Mouse (Mus musculus) stomach, embryonic 14.5 days (tissue): ENCODE data around the gene Trim12c. TPM values are rescaled to one million over a fixed set of nuclear protein-coding genes. Genes with fewer than 3 reads are reported as not detected.
"Not testable (repeated sequence)": the region's sequence is repeated elsewhere in the genome, so short reads cannot be mapped to it uniquely, and the experiment has no call there.

ENCODE experiments used
- ATAC-seq: fragments of 200-750 bp; cut with Nextera tagmentation; 2 replicates; pipeline ENCODE4 v1.8.0; 2017; ENCODE audit warnings: low read depth, moderate TSS enrichment; ENCODE audit not compliant: insufficient number of reproducible peaks, insufficient read depth, low FRiP score
- H3K27ac ChIP-seq: fragments of 300-500 bp; sonication (generic); 2 replicates; pipeline ENCODE4 v1.5.1; 2014; ENCODE audit warnings: mild to moderate bottlenecking, low read length, moderate library complexity, mixed read lengths
- H3K27me3 ChIP-seq: fragments of 300-500 bp; sonication (generic); 2 replicates; pipeline ENCODE4 v1.6.1; 2014; ENCODE audit warnings: low read length, control low read depth, mixed read lengths; ENCODE audit not compliant: control insufficient read depth, insufficient read depth
- H3K36me3 ChIP-seq: fragments of 300-500 bp; sonication (generic); 2 replicates; pipeline ENCODE4 v1.6.1; 2014; ENCODE audit warnings: mild to moderate bottlenecking, control low read depth, low read length, moderate library complexity, mixed read lengths; ENCODE audit not compliant: control insufficient read depth, insufficient read depth
- H3K4me1 ChIP-seq: fragments of 300-500 bp; sonication (generic); 2 replicates; pipeline ENCODE4 v1.6.1; 2014; ENCODE audit warnings: low read length, control low read depth, mixed read lengths; ENCODE audit not compliant: control insufficient read depth, insufficient read depth
- H3K4me2 ChIP-seq: fragments of 300-500 bp; sonication (generic); replicated peaks from 2 replicates; pipeline ENCODE4 v1.6.1; 2014; ENCODE audit warnings: low read depth, low read length, control low read depth
- H3K4me3 ChIP-seq: fragments of 300-500 bp; sonication (generic); 2 replicates; pipeline ENCODE4 v1.5.1; 2014; ENCODE audit warnings: low read depth, low read length, control low read depth
- H3K9ac ChIP-seq: fragments of 300-500 bp; sonication (generic); replicated peaks from 2 replicates; pipeline ENCODE4 v1.6.1; 2014; ENCODE audit warnings: low read depth, mild to moderate bottlenecking, control low read depth, low read length, moderate library complexity, mixed read lengths
- H3K9me3 ChIP-seq: fragments of 300-500 bp; sonication (generic); 2 replicates; pipeline ENCODE4 v1.6.1; 2016; ENCODE audit warnings: low read depth, low read length, control low read depth; ENCODE audit not compliant: control insufficient read depth
- WGBS: fragments of 180-500 bp; shearing (Covaris S2); extraction: QIAGEN DNeasy Blood & Tissue Kit; methylation state at CpG from one replicate; pipeline ENCODE4 v1.1.7; 2014; 5-methylcytosine and 5-hydroxymethylcytosine counted together
- polyA plus RNA-seq: library from polyadenylated mRNA; unstranded; fragments of >200 nt; fragmentation: Nextera tagmentation; extraction: Ambion mirVana; gene quantifications from 2 replicates; pipeline ENCODE4 v1.2.1, GENCODE M21; 2014

The Trim12c gene
- 2.6 and 3.1 TPM in 2 replicates for polyA plus RNA-seq

DNA sequence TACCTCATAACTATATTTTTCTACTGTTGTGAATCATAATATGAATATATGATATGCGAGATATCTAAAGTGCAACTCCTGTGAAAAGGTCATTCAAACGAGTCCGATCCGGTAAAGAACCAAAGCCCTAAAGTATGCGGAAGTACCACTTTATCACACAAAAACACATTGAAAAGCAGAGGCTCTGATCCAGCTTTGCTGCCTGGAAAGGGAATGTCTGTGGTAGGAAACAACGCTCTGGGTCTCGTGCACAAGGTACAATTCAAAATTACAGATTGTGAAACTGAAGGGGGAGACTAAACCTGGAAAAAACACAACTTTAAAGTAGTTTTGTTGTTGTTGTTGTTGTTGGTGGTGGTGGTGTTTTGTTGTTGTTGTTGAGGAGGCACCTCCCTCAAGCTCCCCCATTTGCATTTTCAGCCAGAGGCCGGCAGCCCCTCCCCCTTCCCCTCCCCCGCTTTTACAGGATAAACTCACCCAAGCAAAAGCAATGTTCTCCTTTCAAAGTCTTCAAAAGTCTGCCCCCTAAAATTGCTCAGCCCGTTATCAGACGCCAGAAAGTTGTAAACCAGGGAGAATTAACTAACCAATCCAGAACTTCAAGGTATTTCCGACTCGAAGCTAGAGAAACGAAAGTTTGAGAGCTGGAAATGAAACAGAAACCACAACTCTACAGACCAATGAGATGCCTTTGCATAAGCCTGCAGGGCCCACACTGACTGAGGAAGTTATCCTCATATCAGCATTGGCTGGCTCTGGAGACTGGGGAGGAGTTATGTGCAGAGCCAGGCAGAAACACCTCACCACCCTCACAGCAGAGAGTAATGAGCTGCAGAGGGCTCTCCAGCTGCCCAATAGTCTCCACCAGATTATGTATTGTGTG, at the start of gene Trim12c:
Gene Trim12c (minus strand): TSS at position 646 of the 883 bp plus-strand sequence.
- H3K9ac ChIP-seq = no peak within 1 kb of the TSS
- H3K36me3 ChIP-seq = no peaks in the 10 kb centered on the region
- H3K4me3 ChIP-seq = peak within 1 kb of the TSS; percentile 35
- 5% methylated on average over 14 of the region's 14 CpGs for WGBS
- ATAC-seq = peak; percentile 100
- peak within 1 kb of the TSS; percentile 52 for H3K4me2 ChIP-seq
- no peak within 1 kb of the TSS for H3K27ac ChIP-seq
- no peaks in the 10 kb centered on the region for H3K9me3 ChIP-seq
- H3K27me3 ChIP-seq = no peaks in the 10 kb centered on the region
- no peaks in the 10 kb centered on the region for H3K4me1 ChIP-seq

DNA sequence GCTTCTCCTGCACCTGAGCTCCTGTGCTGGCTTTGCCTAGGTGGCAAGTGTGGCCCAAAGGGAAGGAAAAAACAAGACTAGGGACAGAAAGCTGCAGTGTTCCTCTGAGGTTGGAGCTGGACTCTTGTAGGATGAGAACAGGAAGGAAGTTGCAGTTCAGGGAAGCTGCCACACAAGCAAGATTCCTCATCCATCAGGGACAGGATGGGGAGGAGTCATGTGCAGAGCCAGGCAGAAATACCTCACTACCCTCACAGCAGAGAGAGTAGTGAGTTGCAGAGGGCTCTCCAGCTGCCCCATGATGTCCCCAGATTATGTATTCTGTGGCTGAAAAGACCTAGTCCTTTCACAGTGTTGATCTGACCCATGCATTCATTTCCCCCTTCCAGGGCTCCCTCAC, 48.0 kb upstream of the Trim12c start:
- Histone ChIP-seq H3K4me2 (no peak overlapping the region), H3K4me1 (no peaks in the 10 kb centered on the region), H3K27ac (no peak overlapping the region), H3K36me3 (no peaks in the 10 kb centered on the region), H3K9me3 (no peaks in the 10 kb centered on the region), H3K27me3 (no peaks in the 10 kb centered on the region), H3K4me3 (no peak overlapping the region), H3K9ac (no peak overlapping the region)
- no peak for ATAC-seq

DNA sequence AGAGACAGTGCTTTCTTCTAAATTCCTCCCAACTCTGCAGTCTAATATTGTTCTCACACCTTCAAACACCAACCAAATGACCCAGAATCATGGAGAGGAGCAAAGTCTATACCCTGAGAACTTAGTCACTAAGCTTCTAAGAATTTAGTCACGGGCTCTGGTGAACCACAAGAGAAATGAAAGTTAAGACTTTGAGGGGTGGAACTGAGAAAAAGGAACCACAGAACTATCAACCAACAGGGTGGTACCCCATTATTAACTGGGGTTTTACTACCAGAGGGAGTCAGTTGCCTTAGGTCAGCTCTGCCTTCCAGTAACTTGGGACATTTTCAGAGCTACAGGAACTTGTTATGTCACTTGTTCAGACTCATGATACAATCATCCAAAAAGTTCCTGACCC, 47.5 kb upstream of the Trim12c start, which contains the start of gene Trim30c:
Gene Trim30c (minus strand): TSS at position 140 of the 400 bp plus-strand sequence.
- Histone ChIP-seq H3K27ac (no peak within 1 kb of the TSS), H3K27me3 (no peaks in the 10 kb centered on the region), H3K36me3 (no peaks in the 10 kb centered on the region), H3K4me3 (no peak within 1 kb of the TSS), H3K9me3 (no peaks in the 10 kb centered on the region), H3K4me1 (no peaks in the 10 kb centered on the region), H3K9ac (no peak within 1 kb of the TSS), H3K4me2 (no peak within 1 kb of the TSS)
- no peak for ATAC-seq
- WGBS = 77% methylated on average over 1 of the region's 1 CpGs

DNA sequence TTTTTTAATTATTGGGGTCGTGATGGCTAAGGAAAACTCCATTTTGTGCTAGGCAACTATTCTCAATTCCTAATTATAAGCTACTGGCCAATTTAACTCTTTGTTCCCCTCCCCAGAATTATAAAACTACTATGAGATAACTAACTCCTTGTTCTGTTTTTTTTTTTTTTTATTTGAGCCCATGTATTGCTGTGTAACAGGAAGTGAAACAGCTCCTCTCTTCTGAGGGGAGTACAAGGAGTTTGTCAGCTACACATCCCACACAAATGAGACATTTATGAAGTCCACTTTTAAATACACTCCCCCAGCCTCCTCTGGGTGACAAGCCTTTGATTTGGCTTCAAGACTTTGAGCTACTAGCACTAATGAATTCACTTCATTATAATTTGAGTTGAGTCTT, 45.3 kb upstream of the Trim12c start:
- H3K4me1 ChIP-seq = no peaks in the 10 kb centered on the region
- 68% methylated on average over 1 of the region's 1 CpGs for WGBS
- no peak overlapping the region for H3K4me3 ChIP-seq
- H3K27me3 ChIP-seq = no peaks in the 10 kb centered on the region
- no peak overlapping the region for H3K9ac ChIP-seq
- no peak overlapping the region for H3K27ac ChIP-seq
- no peak overlapping the region for H3K4me2 ChIP-seq
- no peaks in the 10 kb centered on the region for H3K9me3 ChIP-seq
- H3K36me3 ChIP-seq = no peaks in the 10 kb centered on the region
- ATAC-seq = no peak

DNA sequence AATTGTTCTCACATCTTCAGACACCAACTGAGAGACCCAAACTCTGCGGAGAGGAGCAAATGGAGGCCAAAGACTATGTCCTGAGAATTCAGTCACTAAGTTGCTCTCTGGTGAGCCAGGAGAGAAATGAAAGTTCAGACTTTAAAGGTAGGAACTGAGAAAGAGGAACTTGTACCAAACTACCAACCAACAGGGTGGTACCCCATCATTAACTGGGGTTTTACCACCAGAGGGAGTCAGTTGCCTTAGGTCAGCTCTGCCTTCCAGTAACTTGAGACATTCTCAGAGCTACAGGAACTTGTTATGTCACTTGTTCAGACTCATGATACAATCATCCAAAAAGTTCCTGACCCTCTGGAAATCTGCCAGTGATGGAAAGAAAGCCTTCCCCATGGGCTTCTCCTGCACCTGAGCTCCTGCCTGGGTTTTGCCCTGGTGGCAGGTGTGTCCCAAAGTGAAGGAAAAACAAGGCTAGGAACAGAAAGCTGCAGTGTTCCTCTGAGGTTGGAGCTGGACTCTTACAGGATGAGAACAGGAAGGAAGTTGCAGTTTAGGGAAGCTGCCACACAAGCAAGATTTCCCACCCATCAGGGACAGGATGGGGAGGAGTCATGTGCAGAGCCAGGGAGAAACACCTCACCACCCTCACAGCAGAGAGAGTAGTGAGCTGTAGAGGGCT, 16.7 kb upstream of the Trim12c start, which contains the start of gene Trim30b:
Gene Trim30b (minus strand): TSS at position 149 of the 679 bp plus-strand sequence.
- no peaks in the 10 kb centered on the region for H3K27me3 ChIP-seq
- WGBS = 54% methylated on average over 1 of the region's 1 CpGs

DNA sequence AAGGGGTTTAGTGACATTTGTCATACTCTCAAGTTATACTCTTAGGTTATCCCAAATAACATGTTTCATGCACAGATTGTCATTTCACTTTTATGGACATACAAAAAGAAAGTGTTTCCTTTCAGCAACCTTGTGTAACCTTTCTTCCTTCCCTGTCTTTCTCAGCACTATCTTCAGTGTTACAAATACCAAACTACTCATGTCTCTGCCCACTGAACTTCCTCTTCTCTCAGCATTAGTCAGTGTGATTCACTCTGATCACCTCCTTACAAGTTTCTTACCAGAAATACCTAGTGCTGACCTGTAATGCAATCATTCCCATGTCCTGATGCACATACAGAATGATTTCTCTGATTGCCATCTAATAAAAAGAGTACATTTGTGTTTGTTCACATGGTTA, 13.2 kb upstream of the Trim12c start:
- no peak overlapping the region for H3K4me2 ChIP-seq
- no peaks in the 10 kb centered on the region for H3K27me3 ChIP-seq
- no peaks in the 10 kb centered on the region for H3K9me3 ChIP-seq
- H3K4me3 ChIP-seq = no peak overlapping the region
- no peaks in the 10 kb centered on the region for H3K4me1 ChIP-seq
- no peak for ATAC-seq
- H3K27ac ChIP-seq = no peak overlapping the region
- H3K36me3 ChIP-seq = no peaks in the 10 kb centered on the region
- H3K9ac ChIP-seq = no peak overlapping the region

More for the DNA sequence above, 16.7 kb upstream of the Trim12c start, which contains the start of gene Trim30b:
- Histone ChIP-seq H3K4me1 (no peaks in the 10 kb centered on the region), H3K4me2 (no peak within 1 kb of the TSS), H3K9ac (no peak within 1 kb of the TSS), H3K9me3 (no peaks in the 10 kb centered on the region), H3K4me3 (no peak within 1 kb of the TSS), H3K36me3 (no peaks in the 10 kb centered on the region), H3K27ac (no peak within 1 kb of the TSS)
- ATAC-seq = no peak

DNA sequence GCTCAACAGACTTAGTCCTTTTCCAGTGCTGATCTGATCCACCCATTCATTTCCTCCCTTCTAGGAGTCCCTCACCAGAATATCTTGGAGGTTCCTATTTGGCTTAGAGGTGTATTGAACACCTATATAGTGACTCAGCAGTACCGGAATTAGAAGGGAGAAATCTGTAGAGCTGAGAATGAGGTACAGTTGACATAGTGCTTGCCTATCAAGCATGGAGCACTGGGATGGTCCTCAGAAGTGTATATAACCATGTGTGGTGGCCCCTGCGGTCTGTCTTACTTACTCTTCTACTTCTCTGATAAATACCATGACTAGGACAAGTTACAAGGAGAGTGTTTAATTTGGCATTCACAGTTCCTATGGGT, 422 bp upstream of the Trim12c start:
- no peaks in the 10 kb centered on the region for H3K4me1 ChIP-seq
- no peaks in the 10 kb centered on the region for H3K9me3 ChIP-seq
- H3K9ac ChIP-seq = no peak overlapping the region
- H3K4me3 ChIP-seq = peak overlapping the region; percentile 35; the same call in 1 of the 2 replicates
- ATAC-seq = no peak
- WGBS = 70% methylated on average over 2 of the region's 2 CpGs
- H3K27me3 ChIP-seq = no peaks in the 10 kb centered on the region
- no peak overlapping the region for H3K27ac ChIP-seq
- H3K4me2 ChIP-seq = no peak overlapping the region
- H3K36me3 ChIP-seq = no peaks in the 10 kb centered on the region

DNA sequence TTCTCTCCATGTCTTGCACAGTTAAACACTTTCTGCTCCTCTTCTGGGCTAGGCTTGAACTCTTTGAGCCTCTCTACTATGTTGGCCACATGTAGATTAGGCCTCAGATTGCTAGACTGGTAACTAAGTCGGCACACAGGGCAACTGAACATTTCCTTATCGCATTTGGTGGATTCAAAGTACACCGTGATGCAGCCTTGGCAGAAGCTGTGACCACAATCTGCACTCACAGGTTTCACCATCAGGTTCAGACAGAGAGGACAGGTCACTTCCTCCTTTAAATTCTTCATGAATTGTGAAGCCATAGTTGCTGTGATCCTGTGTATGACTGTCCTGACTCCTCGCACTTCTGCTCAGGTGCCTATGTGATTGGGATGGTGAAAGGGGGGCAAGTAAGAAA, 5.1 kb downstream of the Trim12c start:
- not testable (repeated sequence) for H3K9me3 ChIP-seq, ATAC-seq, H3K4me2 ChIP-seq, H3K9ac ChIP-seq, H3K4me3 ChIP-seq, H3K36me3 ChIP-seq, H3K27ac ChIP-seq, H3K4me1 ChIP-seq, H3K27me3 ChIP-seq
- 87% methylated on average over 4 of the region's 4 CpGs for WGBS
